Mouse (Mus musculus) lung, embryonic 15.5 days (tissue): ENCODE results near the gene Slc19a2. TPM values are rescaled to one million over a fixed set of nuclear protein-coding genes. Genes with fewer than 3 reads are reported as not detected.

Source experiments
- ATAC-seq: fragments of 200-750 bp; cut with Nextera tagmentation; 2 replicates; pipeline ENCODE4 v1.8.0; 2017; ENCODE audit warnings: moderate number of reproducible peaks, borderline replicate concordance; ENCODE audit not compliant: low FRiP score, low TSS enrichment; ENCODE audit errors: extremely low read depth
- H3K27ac ChIP-seq: fragments of 300-500 bp; sonication (generic); 2 replicates; pipeline ENCODE4 v1.5.1; 2015; ENCODE audit warnings: moderate library complexity, mild to moderate bottlenecking, inconsistent platforms
- H3K27me3 ChIP-seq: fragments of 300-500 bp; sonication (generic); 2 replicates; pipeline ENCODE4 v1.6.1; 2015; ENCODE audit warnings: inconsistent platforms
- H3K36me3 ChIP-seq: fragments of 300-500 bp; sonication (generic); 2 replicates; pipeline ENCODE4 v1.6.1; 2015; ENCODE audit warnings: inconsistent platforms
- H3K4me1 ChIP-seq: fragments of 300-500 bp; sonication (generic); 2 replicates; pipeline ENCODE4 v1.6.1; 2015; ENCODE audit warnings: inconsistent platforms
- H3K4me2 ChIP-seq: fragments of 300-500 bp; sonication (generic); 2 replicates; pipeline ENCODE4 v1.6.1; 2015; ENCODE audit warnings: inconsistent platforms, mild to moderate bottlenecking, moderate library complexity
- H3K4me3 ChIP-seq: fragments of 300-500 bp; sonication (generic); 2 replicates; pipeline ENCODE4 v1.5.1; 2015; ENCODE audit warnings: mild to moderate bottlenecking, inconsistent platforms
- H3K9ac ChIP-seq: fragments of 300-500 bp; sonication (generic); 2 replicates; pipeline ENCODE4 v1.6.1; 2015; ENCODE audit warnings: inconsistent platforms
- H3K9me3 ChIP-seq: fragments of 300-500 bp; sonication (generic); 2 replicates; pipeline ENCODE4 v1.6.1; 2016; ENCODE audit warnings: inconsistent platforms
- WGBS: fragments of 180-500 bp; shearing (Covaris S2); methylation state at CpG from one replicate; pipeline ENCODE4 v1.1.7; 2015; 5-methylcytosine and 5-hydroxymethylcytosine counted together
- polyA plus RNA-seq: library from polyadenylated mRNA; unstranded; fragments of >200 nt; fragmentation: Nextera tagmentation; extraction: Ambion mirVana; gene quantifications from 2 replicates; pipeline ENCODE4 v1.2.1, GENCODE M21; 2015

Gene Slc19a2
- polyA plus RNA-seq, 1 experiment from 2014 or later = 7.5 TPM

- WGBS = 68% methylated on average over 3 of the region's 3 CpGs
- no peaks in the 10 kb centered on the region for H3K36me3 ChIP-seq
- ATAC-seq = no peak
Observed at GRCm38 (mm10) chr1:164254836-164255235, 6.0 kb downstream of the Slc19a2 start.

GRCm38 (mm10) chr1:164260171-164261028 lies 11.6 kb downstream of the Slc19a2 start:
- H3K4me2 ChIP-seq = no peak overlapping the region
- H3K4me1 ChIP-seq = no peaks in the 10 kb centered on the region
- no peak for ATAC-seq
- 70% methylated on average over 16 of the region's 16 CpGs for WGBS
- H3K36me3 ChIP-seq = peaks cover 9% of the 10 kb centered on the region; the same call in 1 of the 2 replicates
- no peak overlapping the region for H3K4me3 ChIP-seq
- no peak overlapping the region for H3K9ac ChIP-seq
- H3K27me3 ChIP-seq = no peaks in the 10 kb centered on the region
- no peak overlapping the region for H3K27ac ChIP-seq
- no peaks in the 10 kb centered on the region for H3K9me3 ChIP-seq

More at GRCm38 (mm10) chr1:164254836-164255235, 6.0 kb downstream of the Slc19a2 start:
- no peak overlapping the region for H3K4me2 ChIP-seq
- no peak overlapping the region for H3K27ac ChIP-seq
- H3K4me3 ChIP-seq = no peak overlapping the region
- no peaks in the 10 kb centered on the region for H3K27me3 ChIP-seq
- H3K9me3 ChIP-seq = no peaks in the 10 kb centered on the region
- no peak overlapping the region for H3K9ac ChIP-seq
- peaks cover 17% of the 10 kb centered on the region for H3K4me1 ChIP-seq

GRCm38 (mm10) chr1:164261553-164261952 lies 12.7 kb downstream of the Slc19a2 start:
- 82% methylated on average over 7 of the region's 7 CpGs for WGBS

GRCm38 (mm10) chr1:164270941-164271340 lies 22.1 kb downstream of the Slc19a2 start:
- no peak for ATAC-seq
- no peaks in the 10 kb centered on the region for H3K27me3 ChIP-seq
- no peak overlapping the region for H3K27ac ChIP-seq
- H3K4me2 ChIP-seq = no peak overlapping the region
- no peaks in the 10 kb centered on the region for H3K36me3 ChIP-seq
- WGBS = 77% methylated on average over 7 of the region's 7 CpGs
- peaks cover 5% of the 10 kb centered on the region; the same call in 1 of the 2 replicates for H3K4me1 ChIP-seq
- H3K4me3 ChIP-seq = no peak overlapping the region
- no peaks in the 10 kb centered on the region for H3K9me3 ChIP-seq
- no peak overlapping the region for H3K9ac ChIP-seq

More at GRCm38 (mm10) chr1:164261553-164261952, 12.7 kb downstream of the Slc19a2 start:
- no peak for ATAC-seq
- Histone ChIP-seq H3K9ac (no peak overlapping the region), H3K4me2 (no peak overlapping the region), H3K27me3 (no peaks in the 10 kb centered on the region), H3K27ac (no peak overlapping the region), H3K9me3 (no peaks in the 10 kb centered on the region), H3K4me3 (no peak overlapping the region), H3K4me1 (no peaks in the 10 kb centered on the region), H3K36me3 (peaks cover 9% of the 10 kb centered on the region; the same call in 1 of the 2 replicates)

GRCm38 (mm10) chr1:164273659-164274058 lies 24.8 kb downstream of the Slc19a2 start:
- H3K4me3 ChIP-seq = no peak overlapping the region
- no peaks in the 10 kb centered on the region for H3K27me3 ChIP-seq
- no peak overlapping the region for H3K27ac ChIP-seq
- H3K36me3 ChIP-seq = no peaks in the 10 kb centered on the region
- no peaks in the 10 kb centered on the region for H3K9me3 ChIP-seq
- no peak overlapping the region for H3K9ac ChIP-seq
- no peak overlapping the region for H3K4me2 ChIP-seq
- H3K4me1 ChIP-seq = peaks cover 5% of the 10 kb centered on the region; the same call in 1 of the 2 replicates
- no peak for ATAC-seq
- 71% methylated on average over 6 of the region's 6 CpGs for WGBS

- peak; percentile 96 for ATAC-seq
- H3K27me3 ChIP-seq = no peaks in the 10 kb centered on the region
- no peaks in the 10 kb centered on the region for H3K36me3 ChIP-seq
- under 1% methylated on average over 31 of the region's 31 CpGs for WGBS
- peak within 1 kb of the TSS; percentile 77 for H3K4me2 ChIP-seq
- H3K27ac ChIP-seq = no peak within 1 kb of the TSS
- H3K9ac ChIP-seq = peak within 1 kb of the TSS; percentile 40
- no peaks in the 10 kb centered on the region for H3K9me3 ChIP-seq
- H3K4me3 ChIP-seq = peak within 1 kb of the TSS; percentile 51
- peaks cover 5% of the 10 kb centered on the region; the same call in 1 of the 2 replicates for H3K4me1 ChIP-seq
Observed at GRCm38 (mm10) chr1:164275455-164275954, 26.7 kb downstream of the Slc19a2 start, which contains the start of gene Ccdc181. Gene Ccdc181, plus strand, starts transcription at chr1:164275585.

GRCm38 (mm10) chr1:164276552-164276951 lies 27.7 kb downstream of the Slc19a2 start:
- no peak for ATAC-seq

GRCm38 (mm10) chr1:164279332-164279731 lies 30.5 kb downstream of the Slc19a2 start:
- H3K9ac ChIP-seq = no peak overlapping the region
- no peaks in the 10 kb centered on the region for H3K27me3 ChIP-seq
- no peaks in the 10 kb centered on the region for H3K36me3 ChIP-seq
- H3K4me3 ChIP-seq = no peak overlapping the region
- peaks cover 5% of the 10 kb centered on the region; the same call in 1 of the 2 replicates for H3K4me1 ChIP-seq
- H3K27ac ChIP-seq = no peak overlapping the region
- no peak overlapping the region for H3K4me2 ChIP-seq
- no peak for ATAC-seq
- WGBS = 41% methylated on average over 4 of the region's 4 CpGs
- no peaks in the 10 kb centered on the region for H3K9me3 ChIP-seq

More at GRCm38 (mm10) chr1:164276552-164276951, 27.7 kb downstream of the Slc19a2 start:
- Histone ChIP-seq H3K9me3 (no peaks in the 10 kb centered on the region), H3K27me3 (no peaks in the 10 kb centered on the region), H3K4me1 (peaks cover 5% of the 10 kb centered on the region; the same call in 1 of the 2 replicates), H3K36me3 (no peaks in the 10 kb centered on the region), H3K4me2 (no peak overlapping the region), H3K4me3 (no peak overlapping the region), H3K27ac (no peak overlapping the region), H3K9ac (no peak overlapping the region)
- 77% methylated on average over 3 of the region's 3 CpGs for WGBS

- Histone ChIP-seq H3K9ac (no peak overlapping the region), H3K4me1 (no peaks in the 10 kb centered on the region), H3K36me3 (no peaks in the 10 kb centered on the region), H3K9me3 (no peaks in the 10 kb centered on the region), H3K27me3 (no peaks in the 10 kb centered on the region), H3K4me2 (no peak overlapping the region), H3K27ac (no peak overlapping the region), H3K4me3 (no peak overlapping the region)
- 91% methylated on average over 3 of the region's 3 CpGs for WGBS
- no peak for ATAC-seq
Observed at GRCm38 (mm10) chr1:164284007-164284406, 35.2 kb downstream of the Slc19a2 start.

- Histone ChIP-seq H3K4me3 (no peak overlapping the region), H3K9ac (no peak overlapping the region), H3K4me2 (no peak overlapping the region), H3K36me3 (peaks cover 22% of the 10 kb centered on the region), H3K9me3 (no peaks in the 10 kb centered on the region), H3K27me3 (no peaks in the 10 kb centered on the region), H3K27ac (no peak overlapping the region), H3K4me1 (no peaks in the 10 kb centered on the region)
- WGBS = 63% methylated on average over 15 of the region's 15 CpGs
- no peak for ATAC-seq
Observed at GRCm38 (mm10) chr1:164287406-164287805, 38.6 kb downstream of the Slc19a2 start.

GRCm38 (mm10) chr1:164292040-164292439 lies 43.2 kb downstream of the Slc19a2 start:
- 88% methylated on average over 5 of the region's 5 CpGs for WGBS
- ATAC-seq = no peak
- H3K36me3 ChIP-seq = peaks cover 45% of the 10 kb centered on the region

GRCm38 (mm10) chr1:164294071-164294470 lies 45.2 kb downstream of the Slc19a2 start:
- no peak overlapping the region for H3K27ac ChIP-seq
- no peaks in the 10 kb centered on the region for H3K27me3 ChIP-seq
- no peaks in the 10 kb centered on the region for H3K4me1 ChIP-seq
- ATAC-seq = no peak
- no peak overlapping the region for H3K4me3 ChIP-seq
- H3K9me3 ChIP-seq = no peaks in the 10 kb centered on the region
- 92% methylated on average over 6 of the region's 6 CpGs for whole genome bisulfite sequencing
- peaks cover 58% of the 10 kb centered on the region for H3K36me3 ChIP-seq
- H3K9ac ChIP-seq = no peak overlapping the region
- no peak overlapping the region for H3K4me2 ChIP-seq

More at GRCm38 (mm10) chr1:164292040-164292439, 43.2 kb downstream of the Slc19a2 start:
- no peaks in the 10 kb centered on the region for H3K4me1 ChIP-seq
- H3K27me3 ChIP-seq = no peaks in the 10 kb centered on the region
- no peak overlapping the region for H3K9ac ChIP-seq
- H3K27ac ChIP-seq = no peak overlapping the region
- no peak overlapping the region for H3K4me3 ChIP-seq
- no peak overlapping the region for H3K4me2 ChIP-seq
- H3K9me3 ChIP-seq = no peaks in the 10 kb centered on the region
